Mouse (Mus musculus) testis, adult 2 months (tissue): ENCODE measurements around the gene Patj. TPM values are rescaled to one million over a fixed set of nuclear protein-coding genes. Genes with fewer than 3 reads are reported as not detected.

Experiments
- H3K27ac ChIP-seq: fragments of 200-500 bp; 2 replicates; pipeline ENCODE4 v1.5.1; 2012; ENCODE audit warnings: low read depth, low read length; ENCODE audit not compliant: control insufficient read depth, insufficient read depth
- H3K27me3 ChIP-seq: fragments of 200-500 bp; 2 replicates; pipeline ENCODE4 v1.6.1; 2012; ENCODE audit warnings: mild to moderate bottlenecking, low read length, moderate library complexity; ENCODE audit not compliant: control insufficient read depth, insufficient read depth
- H3K36me3 ChIP-seq: fragments of 200-500 bp; 2 replicates; pipeline ENCODE4 v1.6.1; 2012; ENCODE audit warnings: mild to moderate bottlenecking, low read length; ENCODE audit not compliant: control insufficient read depth, insufficient read depth
- H3K4me1 ChIP-seq: fragments of 200-500 bp; 2 replicates; pipeline ENCODE4 v1.6.1; 2012; ENCODE audit warnings: low read length; ENCODE audit not compliant: control insufficient read depth, insufficient read depth
- H3K4me3 ChIP-seq: fragments of 200-500 bp; 2 replicates; pipeline ENCODE4 v1.5.1; 2012; ENCODE audit warnings: low read depth, mild to moderate bottlenecking, low read length, moderate library complexity, mixed read lengths; ENCODE audit not compliant: control insufficient read depth
- CTCF ChIP-seq: fragments of 200-500 bp; IDR thresholded peaks from 2 replicates; pipeline ENCODE4 v1.5.1; 2012; ENCODE audit warnings: low read depth, mild to moderate bottlenecking, inconsistent platforms, low read length, moderate library complexity; ENCODE audit not compliant: control insufficient read depth, insufficient read depth, insufficient replicate concordance
- POLR2A ChIP-seq: fragments of 200-500 bp; IDR thresholded peaks from 2 replicates; pipeline ENCODE4 v1.6.1; 2012; ENCODE audit warnings: low read depth, mild to moderate bottlenecking, inconsistent platforms, low read length, moderate library complexity; ENCODE audit not compliant: control insufficient read depth
- polyA plus RNA-seq: library from polyadenylated mRNA; depleted of rRNA; stranded (reverse); fragments of >200 nt; gene quantifications from 2 replicates; pipeline ENCODE4 v1.2.3, GENCODE M21; 2012

Patj gene
- polyA plus RNA-seq, 1 experiment = 5.9 TPM

DNA sequence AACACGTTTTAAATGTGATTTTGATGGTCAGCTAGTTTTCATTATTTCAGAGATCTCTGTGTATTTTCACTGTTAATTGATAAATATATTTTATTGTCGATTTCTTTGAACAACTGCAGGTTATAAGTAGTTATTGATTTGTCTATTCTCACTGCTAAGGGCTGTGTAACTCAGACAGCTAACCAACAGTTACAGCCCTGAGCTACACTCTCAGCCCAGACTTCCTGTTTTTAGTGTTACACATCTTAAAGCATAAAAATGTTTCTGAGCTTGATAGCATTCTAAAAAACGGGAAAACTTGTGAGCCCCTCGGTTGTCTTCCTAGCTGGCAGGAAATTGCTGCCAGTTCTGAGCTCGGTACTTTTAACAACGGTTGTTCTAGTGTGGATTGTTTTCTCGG lies 75.8 kb downstream of the Patj start:
- Histone ChIP-seq H3K27ac (no peak overlapping the region), H3K36me3 (no peaks in the 10 kb centered on the region), H3K4me3 (no peak overlapping the region), H3K4me1 (no peaks in the 10 kb centered on the region), H3K27me3 (no peaks in the 10 kb centered on the region)
- TF ChIP-seq POLR2A (no peak), CTCF (no peak)

DNA sequence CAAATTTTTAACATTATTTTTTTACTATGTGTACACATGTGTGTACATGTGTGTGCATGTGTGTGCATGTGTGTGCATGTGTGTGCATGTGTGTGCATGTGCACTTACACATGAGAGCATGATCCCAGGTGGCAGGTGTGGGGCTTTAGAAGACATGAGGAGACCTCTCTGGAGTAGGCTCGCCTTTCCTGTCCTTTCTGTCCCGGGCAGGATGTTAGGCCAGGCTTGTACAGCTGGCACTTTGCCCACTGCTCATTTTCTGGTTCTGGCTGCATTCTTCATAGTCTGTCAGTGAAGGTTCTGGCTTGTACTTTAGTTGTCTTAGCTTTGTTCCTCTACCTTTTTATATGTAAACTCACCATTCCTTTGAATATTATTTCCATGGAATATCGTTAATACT lies 77.9 kb downstream of the Patj start:
- no peaks in the 10 kb centered on the region for H3K36me3 ChIP-seq
- H3K27ac ChIP-seq = no peak overlapping the region
- H3K4me3 ChIP-seq = no peak overlapping the region
- TF ChIP-seq CTCF = no peak
- no peak for TF ChIP-seq POLR2A
- H3K4me1 ChIP-seq = no peaks in the 10 kb centered on the region
- H3K27me3 ChIP-seq = no peaks in the 10 kb centered on the region

DNA sequence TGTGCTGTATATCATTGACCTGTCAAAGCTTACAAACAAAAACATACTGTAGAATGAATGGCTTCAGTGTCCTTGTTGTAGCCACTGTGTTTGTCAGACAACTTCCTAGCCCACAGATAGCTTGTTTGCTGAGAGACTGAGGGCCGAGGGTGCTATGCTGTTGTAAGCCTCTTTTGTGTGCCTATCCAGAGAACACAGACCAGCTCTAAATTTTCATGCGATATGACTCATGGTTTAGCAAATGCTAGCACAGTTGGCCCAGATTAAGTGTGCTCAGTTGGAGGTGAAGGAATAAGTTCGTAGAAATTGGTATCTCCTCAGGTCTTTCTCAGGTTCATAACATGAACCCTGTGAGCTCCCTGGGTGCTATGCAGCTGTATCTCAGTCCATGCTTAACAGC lies 82.4 kb downstream of the Patj start:
- Histone ChIP-seq H3K4me3 (no peak overlapping the region), H3K27ac (no peak overlapping the region), H3K4me1 (no peaks in the 10 kb centered on the region), H3K36me3 (no peaks in the 10 kb centered on the region), H3K27me3 (no peaks in the 10 kb centered on the region)
- no peak for TF ChIP-seq POLR2A
- TF ChIP-seq CTCF = no peak

DNA sequence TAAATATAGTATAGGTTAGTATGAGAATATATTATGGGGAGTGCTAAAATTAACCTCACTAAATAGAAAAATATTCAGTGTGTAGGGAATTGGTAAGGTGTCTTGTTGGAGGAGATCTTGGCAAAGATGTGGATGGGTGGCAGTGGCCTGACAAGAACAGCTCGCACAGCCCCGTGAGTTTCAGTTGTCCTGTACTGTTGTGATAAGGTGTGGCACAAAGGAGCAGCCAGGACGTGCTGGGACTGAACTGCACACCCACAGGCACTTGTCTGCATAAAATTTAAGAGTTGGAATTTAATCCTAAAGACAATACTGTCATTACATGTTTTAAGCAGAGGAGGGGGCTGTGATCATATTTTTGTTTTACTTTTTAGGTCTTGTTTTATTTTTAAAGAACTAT lies 90.9 kb downstream of the Patj start:
- H3K27ac ChIP-seq = no peak overlapping the region
- H3K4me3 ChIP-seq = no peak overlapping the region
- no peak for TF ChIP-seq CTCF
- TF ChIP-seq POLR2A = no peak
- no peaks in the 10 kb centered on the region for H3K4me1 ChIP-seq
- no peaks in the 10 kb centered on the region for H3K36me3 ChIP-seq
- H3K27me3 ChIP-seq = no peaks in the 10 kb centered on the region

DNA sequence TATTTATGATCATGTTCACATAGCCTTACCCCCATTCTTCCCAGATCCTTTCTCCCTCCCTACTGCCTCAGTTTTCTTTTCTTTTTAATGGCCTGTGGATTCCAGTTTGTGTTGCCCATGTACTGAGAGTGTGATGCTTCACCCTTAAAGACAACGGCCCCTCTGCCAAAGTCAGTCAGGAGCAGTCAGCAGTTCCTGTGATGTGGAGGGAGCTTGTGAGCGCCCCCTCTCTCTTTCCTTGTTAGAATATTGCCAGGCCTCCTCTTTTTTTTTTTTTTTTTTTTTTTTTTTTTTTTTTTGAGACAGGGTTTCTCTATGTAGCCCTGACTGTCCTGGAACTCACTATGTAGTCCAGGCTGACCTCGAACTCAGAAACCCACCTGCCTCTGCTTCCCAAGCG lies 91.3 kb downstream of the Patj start:
- Histone ChIP-seq H3K27me3 (no peaks in the 10 kb centered on the region), H3K4me1 (no peaks in the 10 kb centered on the region), H3K27ac (no peak overlapping the region), H3K4me3 (no peak overlapping the region), H3K36me3 (no peaks in the 10 kb centered on the region)
- TF ChIP-seq CTCF (no peak), POLR2A (no peak)

DNA sequence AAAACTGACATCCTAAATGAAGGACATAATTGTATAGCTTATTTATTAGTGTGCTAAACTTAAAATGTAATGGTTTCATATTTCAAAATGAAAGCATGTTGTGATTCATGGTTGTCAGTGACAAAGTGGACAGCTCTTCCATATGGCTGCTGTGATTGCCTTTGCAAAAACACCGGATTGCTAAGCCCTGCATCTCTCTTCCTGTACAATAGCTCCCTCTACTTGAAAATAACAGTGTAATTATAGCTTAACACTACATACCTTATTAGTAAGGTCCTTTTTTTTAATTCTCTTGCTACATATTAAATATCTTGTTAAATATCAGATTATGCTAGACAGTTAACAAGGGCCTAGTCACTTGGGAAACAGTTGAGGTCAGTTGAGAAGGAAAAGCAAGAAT lies 93.8 kb downstream of the Patj start:
- no peaks in the 10 kb centered on the region for H3K27me3 ChIP-seq
- no peaks in the 10 kb centered on the region for H3K36me3 ChIP-seq
- TF ChIP-seq CTCF = no peak
- no peak for TF ChIP-seq POLR2A
- H3K4me3 ChIP-seq = no peak overlapping the region
- H3K27ac ChIP-seq = no peak overlapping the region
- no peaks in the 10 kb centered on the region for H3K4me1 ChIP-seq

DNA sequence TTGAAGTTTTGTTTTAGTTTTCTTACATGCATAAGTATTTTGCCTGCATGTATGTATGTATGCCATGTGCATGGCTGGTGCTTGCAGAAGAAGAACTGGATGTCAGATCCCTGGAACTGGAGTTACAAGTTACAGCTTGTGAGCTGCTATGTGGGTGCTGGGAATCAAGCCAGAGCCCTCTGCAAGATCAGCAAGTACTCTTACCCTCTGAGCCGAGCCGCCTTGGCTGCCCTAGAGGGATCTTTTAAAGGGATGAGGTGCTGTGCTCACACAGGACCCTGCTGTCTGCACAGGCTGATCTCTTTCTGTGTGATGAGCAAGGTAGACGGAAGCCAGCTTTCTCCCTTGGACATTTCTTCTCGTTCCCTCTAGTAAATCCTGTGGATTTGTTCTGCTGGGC lies 102.8 kb downstream of the Patj start:
- Histone ChIP-seq H3K4me1 (no peaks in the 10 kb centered on the region), H3K4me3 (no peak overlapping the region), H3K27ac (no peak overlapping the region), H3K36me3 (no peaks in the 10 kb centered on the region), H3K27me3 (no peaks in the 10 kb centered on the region)
- no peak for TF ChIP-seq CTCF
- TF ChIP-seq POLR2A = no peak

DNA sequence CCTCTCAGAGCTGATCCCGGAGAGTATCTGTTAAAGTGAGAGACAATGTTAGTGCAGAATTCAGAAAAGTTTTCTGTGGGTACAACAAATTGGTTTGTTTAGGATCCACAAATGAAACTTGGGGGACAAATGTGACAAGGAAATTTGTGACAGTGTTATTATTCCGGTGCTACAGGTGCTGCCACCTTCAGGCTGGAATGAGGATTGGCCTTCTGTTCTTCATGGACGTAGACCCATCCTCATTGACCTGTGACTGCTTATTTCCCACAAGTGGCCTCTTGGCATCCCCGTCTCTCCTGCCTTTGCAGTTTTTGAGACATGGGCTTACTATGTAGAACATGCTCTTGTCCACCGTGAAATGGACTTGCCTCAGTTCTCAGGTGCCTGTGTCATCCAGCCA lies 104.6 kb downstream of the Patj start:
- H3K27ac ChIP-seq = no peak overlapping the region
- no peaks in the 10 kb centered on the region for H3K27me3 ChIP-seq
- H3K4me1 ChIP-seq = no peaks in the 10 kb centered on the region
- peak overlapping the region; percentile 46 for H3K4me3 ChIP-seq
- no peaks in the 10 kb centered on the region for H3K36me3 ChIP-seq
- TF ChIP-seq CTCF (peak; percentile 26; the same call in 1 of the 2 replicates), POLR2A (no peak)
